In genomic region chr5:137741023-137741931, GRCm38 (mm10) we compare ENCODE assay signal across 8 mouse cellular contexts. TPM values are rescaled to one million over a fixed set of nuclear protein-coding genes. Genes with fewer than 3 reads are reported as not detected.
DNase-seq lines count a peak whose midpoint lies in the region; ATAC-seq and TF ChIP-seq lines count a peak whose summit lies in the region.

Gene Nyap1, minus strand, starts transcription at chr5:137741607.

- H3K79me2 ChIP-seq in C2C12 (ENCODE audit: control insufficient read depth, insufficient read depth): peaks cover 3% of the 10 kb centered on the region

- DNase-seq in embryonic facial prominence, embryonic 14.5 days (ENCODE audit: low spot score): peak; percentile 89
- DNase-seq in liver, embryonic 13.5 days: peak; percentile 83
- DNase-seq in natural killer cell, adult 2 months (ENCODE audit: low spot score in 2 of 2): peak; percentile 69 to 77

- peak; percentile 85 for TF ChIP-seq CTCF in C2C12 (IDR thresholded peaks at IDR 0.05; ENCODE audit: control insufficient read depth, insufficient read depth, insufficient read length)
- 0 out of 2 replicates have a peak, but pooled peaks have one; percentile 41 for TF ChIP-seq CTCF in bone marrow, adult 2 months (IDR thresholded peaks at IDR 0.05; ENCODE audit: control insufficient read depth, insufficient read depth, low read length)

- H3K79me3 ChIP-seq in C2C12 (ENCODE audit: low read depth): no peaks in the 10 kb centered on the region

- H3K27me3 ChIP-seq in C2C12 (ENCODE audit: control insufficient read depth, insufficient read depth, insufficient read length): no peaks in the 10 kb centered on the region
- no peaks in the 10 kb centered on the region for H3K27me3 ChIP-seq in embryonic facial prominence, embryonic 14.5 days (replicated peaks; ENCODE audit: control insufficient read depth, insufficient read depth, low read length)
- H3K27me3 ChIP-seq in heart, embryonic 11.5 days (ENCODE audit: control insufficient read depth, insufficient read depth, low read length): no peaks in the 10 kb centered on the region
- H3K27me3 ChIP-seq in kidney, embryonic 16.5 days (ENCODE audit: insufficient read depth, low read length): no peaks in the 10 kb centered on the region
- no peaks in the 10 kb centered on the region for H3K27me3 ChIP-seq in liver, embryonic 13.5 days
- H3K27me3 ChIP-seq in stomach, embryonic 16.5 days (ENCODE audit: control insufficient read depth, insufficient read depth, low read length): no peaks in the 10 kb centered on the region

- peak within 1 kb of the TSS; percentile 6 for H3ac ChIP-seq in C2C12 (ENCODE audit: control insufficient read depth, insufficient read length, low read depth)

- H3K4me1 ChIP-seq in bone marrow, adult 2 months (ENCODE audit: control insufficient read depth, insufficient read depth, low read length): peaks cover 2% of the 10 kb centered on the region; the same call in 1 of the 2 replicates
- H3K4me1 ChIP-seq in embryonic facial prominence, embryonic 14.5 days (ENCODE audit: control insufficient read depth, insufficient read depth, low read length): peaks cover 13% of the 10 kb centered on the region
- peaks cover 17% of the 10 kb centered on the region for H3K4me1 ChIP-seq in heart, embryonic 11.5 days (ENCODE audit: control insufficient read depth, insufficient read depth, low read length)
- peaks cover 14% of the 10 kb centered on the region for H3K4me1 ChIP-seq in kidney, embryonic 16.5 days (ENCODE audit: insufficient read depth, low read length)
- H3K4me1 ChIP-seq in liver, embryonic 13.5 days (replicated peaks): peaks cover 67% of the 10 kb centered on the region
- H3K4me1 ChIP-seq in stomach, embryonic 16.5 days (ENCODE audit: control insufficient read depth, insufficient read depth, low read length): peaks cover 9% of the 10 kb centered on the region; the same call in 1 of the 2 replicates

- H3K4me3 ChIP-seq in C2C12 (ENCODE audit: insufficient read depth, poor library complexity, severe bottlenecking): peak within 1 kb of the TSS; percentile 36
- H3K4me3 ChIP-seq in bone marrow, adult 2 months (replicated peaks; ENCODE audit: control insufficient read depth, low read depth, low read length): peak within 1 kb of the TSS; percentile 74
- H3K4me3 ChIP-seq in embryonic facial prominence, embryonic 14.5 days (ENCODE audit: low read depth, low read length): peak within 1 kb of the TSS; percentile 71
- H3K4me3 ChIP-seq in heart, embryonic 11.5 days (ENCODE audit: low read depth, low read length): peak within 1 kb of the TSS; percentile 69
- H3K4me3 ChIP-seq in kidney, embryonic 16.5 days (ENCODE audit: low read length): peak within 1 kb of the TSS; percentile 76
- peak within 1 kb of the TSS; percentile 71 for H3K4me3 ChIP-seq in liver, embryonic 13.5 days (replicated peaks)
- peak within 1 kb of the TSS; percentile 69 for H3K4me3 ChIP-seq in stomach, embryonic 16.5 days (replicated peaks; ENCODE audit: low read length)

- TF ChIP-seq POLR2A in bone marrow, adult 2 months (IDR thresholded peaks at IDR 0.05; ENCODE audit: borderline replicate concordance, control insufficient read depth, low read depth, low read length): peak; percentile 41; the same call in 1 of the 2 replicates

- H3K9ac ChIP-seq in embryonic facial prominence, embryonic 14.5 days (ENCODE audit: low read depth, low read length): peak within 1 kb of the TSS; percentile 74
- H3K9ac ChIP-seq in heart, embryonic 11.5 days (ENCODE audit: low read depth, low read length): peak within 1 kb of the TSS; percentile 77
- H3K9ac ChIP-seq in kidney, embryonic 16.5 days (replicated peaks; ENCODE audit: low read length): peak within 1 kb of the TSS; percentile 81
- H3K9ac ChIP-seq in liver, embryonic 13.5 days: peak within 1 kb of the TSS; percentile 88
- peak within 1 kb of the TSS; percentile 82 for H3K9ac ChIP-seq in stomach, embryonic 16.5 days (ENCODE audit: low read length)

- no peaks in the 10 kb centered on the region for H3K9me3 ChIP-seq in embryonic facial prominence, embryonic 14.5 days (ENCODE audit: control insufficient read depth, low read length)
- H3K9me3 ChIP-seq in heart, embryonic 11.5 days (replicated peaks; ENCODE audit: control insufficient read depth, low read length): no peaks in the 10 kb centered on the region
- H3K9me3 ChIP-seq in kidney, embryonic 16.5 days (ENCODE audit: low read length): no peaks in the 10 kb centered on the region
- no peaks in the 10 kb centered on the region for H3K9me3 ChIP-seq in liver, embryonic 13.5 days (replicated peaks)
- no peaks in the 10 kb centered on the region for H3K9me3 ChIP-seq in stomach, embryonic 16.5 days (replicated peaks; ENCODE audit: control insufficient read depth, low read length)

- peak within 1 kb of the TSS; percentile 95 for H3K4me2 ChIP-seq in embryonic facial prominence, embryonic 14.5 days (ENCODE audit: low read depth, low read length)
- H3K4me2 ChIP-seq in heart, embryonic 11.5 days: peak within 1 kb of the TSS; percentile 95
- peak within 1 kb of the TSS; percentile 71 for H3K4me2 ChIP-seq in kidney, embryonic 16.5 days (replicated peaks; ENCODE audit: low read depth, low read length)
- peak within 1 kb of the TSS; percentile 99 for H3K4me2 ChIP-seq in liver, embryonic 13.5 days
- H3K4me2 ChIP-seq in stomach, embryonic 16.5 days (ENCODE audit: low read depth, low read length): peak within 1 kb of the TSS; percentile 79

- H3K36me3 ChIP-seq in C2C12 (ENCODE audit: control insufficient read depth, insufficient read depth): no peaks in the 10 kb centered on the region
- peaks cover 16% of the 10 kb centered on the region for H3K36me3 ChIP-seq in embryonic facial prominence, embryonic 14.5 days (ENCODE audit: control insufficient read depth, insufficient read depth, low read length)
- H3K36me3 ChIP-seq in heart, embryonic 11.5 days (ENCODE audit: control insufficient read depth, insufficient read depth, low read length): no peaks in the 10 kb centered on the region
- H3K36me3 ChIP-seq in kidney, embryonic 16.5 days (ENCODE audit: insufficient read depth, low read length): 0 out of 2 replicates have a peak, but pooled peaks cover under 1% of the 10 kb centered on the region
- no peaks in the 10 kb centered on the region for H3K36me3 ChIP-seq in liver, embryonic 13.5 days
- no peaks in the 10 kb centered on the region for H3K36me3 ChIP-seq in stomach, embryonic 16.5 days (ENCODE audit: control insufficient read depth, insufficient read depth, low read length)

- WGBS in bone marrow, adult 2 months: under 1% methylated on average over 70 of the region's 71 CpGs
- 2% methylated on average over 23 of the region's 71 CpGs for WGBS in embryonic facial prominence, embryonic 14.5 days
- WGBS in heart, embryonic 11.5 days (ENCODE audit: insufficient replicate concordance): under 1% methylated on average over 65 of the region's 71 CpGs
- under 1% methylated on average over 58 of the region's 71 CpGs for WGBS in kidney, embryonic 16.5 days
- WGBS in liver, embryonic 13.5 days (ENCODE audit: insufficient replicate concordance): 1% methylated on average over 66 of the region's 71 CpGs
- under 1% methylated on average over 66 of the region's 71 CpGs for WGBS in stomach, embryonic 16.5 days

- H3K27ac ChIP-seq in bone marrow, adult 2 months (ENCODE audit: control insufficient read depth, insufficient read depth, low read depth, low read length, poor library complexity): peak within 1 kb of the TSS; percentile 52; the same call in 1 of the 2 replicates
- H3K27ac ChIP-seq in embryonic facial prominence, embryonic 14.5 days (replicated peaks; ENCODE audit: low read depth, low read length): peak within 1 kb of the TSS; percentile 55
- H3K27ac ChIP-seq in heart, embryonic 11.5 days (ENCODE audit: low read depth, low read length): peak within 1 kb of the TSS; percentile 66
- H3K27ac ChIP-seq in kidney, embryonic 16.5 days (ENCODE audit: low read length): peak within 1 kb of the TSS; percentile 58
- H3K27ac ChIP-seq in liver, embryonic 13.5 days: peak within 1 kb of the TSS; percentile 79
- H3K27ac ChIP-seq in stomach, embryonic 16.5 days (ENCODE audit: low read length): peak within 1 kb of the TSS; percentile 86

- peak; percentile 89 for ATAC-seq in embryonic facial prominence, embryonic 14.5 days (ENCODE audit: low read depth)
- peak; percentile 74 for ATAC-seq in heart, embryonic 11.5 days (replicated peaks; ENCODE audit: insufficient number of reproducible peaks, low FRiP score, low TSS enrichment)
- ATAC-seq in kidney, embryonic 16.5 days (ENCODE audit: low FRiP score, low TSS enrichment): peak; percentile 87
- ATAC-seq in liver, embryonic 13.5 days (ENCODE audit: low read depth): peak; percentile 78
- ATAC-seq in stomach, embryonic 16.5 days (ENCODE audit: insufficient read depth, low FRiP score): peak; percentile 84

TF ChIP-seq in C2C12, 6 proteins besides CTCF, POLR2A, EP300 and RAD21:
- no peak for TF ChIP-seq MYOG (IDR thresholded peaks at IDR 0.05; ENCODE audit: control insufficient read depth, extremely low read depth, insufficient read length)
- no peak for TF ChIP-seq USF1 (IDR thresholded peaks at IDR 0.05; ENCODE audit: low read depth)
- no peak for TF ChIP-seq MYOD1 (IDR thresholded peaks at IDR 0.05; ENCODE audit: control insufficient read depth, insufficient read length, low read depth)
- TF ChIP-seq MAX (IDR thresholded peaks at IDR 0.05): no peak
- TF ChIP-seq FOSL1 (IDR thresholded peaks at IDR 0.05; ENCODE audit: insufficient read depth, low read length, poor library complexity, severe bottlenecking): no peak
- TF ChIP-seq CEBPB (IDR thresholded peaks at IDR 0.05; ENCODE audit: low read depth): no peak
TF ChIP-seq in C2C12: peak in this region for 0.

RNA-seq across cellular contexts. Expression of gene Nyap1, which starts in this region (rescaled TPM):
- polyA plus RNA-seq in C2C12 (2012; fragmentation: generic; extraction: Trizol): 3.6 TPM
- polyA plus RNA-seq in bone marrow, adult 2 months (2011; ENCODE audit: insufficient read depth, insufficient read length, low replicate concordance, missing spikeins): 1.2 and 1.9 TPM in 2 replicates
- 1.5 TPM in 2 replicates for polyA plus RNA-seq in embryonic facial prominence, embryonic 14.5 days (2014; fragmentation: Nextera tagmentation; extraction: Ambion mirVana)
- polyA plus RNA-seq in heart, embryonic 11.5 days (2014; fragmentation: Nextera tagmentation; extraction: Ambion mirVana): 0.47 and 1.0 TPM in 2 replicates
- 2.1 and 2.2 TPM in 2 replicates for polyA plus RNA-seq in kidney, embryonic 16.5 days (2015; fragmentation: Nextera tagmentation; extraction: Ambion mirVana)
- 0.17 and 0.19 TPM in 2 replicates for polyA plus RNA-seq in liver, embryonic 13.5 days (2015; fragmentation: Nextera tagmentation; extraction: Ambion mirVana)
- 2.7 and 3.1 TPM in 2 replicates for polyA plus RNA-seq in stomach, embryonic 16.5 days (2015; fragmentation: Nextera tagmentation; extraction: Ambion mirVana)

Comparison
In these comparisons a context has a peak if more than half of its experiments do, and no peak if none do; other contexts are left out.
1. Peak in every context shown above with its lines: DNase-seq, ATAC-seq, H3K4me3 ChIP-seq and H3K27ac ChIP-seq.
2. Peak in DNase-seq, ATAC-seq, H3K4me3 ChIP-seq, H3K27ac ChIP-seq, H3K9ac ChIP-seq and H3K4me2 ChIP-seq in liver, embryonic 13.5 days; RNA of the gene not detected or under 1 TPM.